Mouse (Mus musculus) erythroblast, adult 5-6 weeks (primary cell): ENCODE results near the gene Glb1l. TPM values are rescaled to one million over a fixed set of nuclear protein-coding genes. Genes with fewer than 3 reads are reported as not detected.

Experiments
- ATAC-seq: replicated peaks from 2 replicates; pipeline ENCODE4 v1.8.0; 2016; ENCODE audit warnings: moderate number of reproducible peaks, mild to moderate bottlenecking, moderate TSS enrichment, inconsistent platforms; ENCODE audit not compliant: poor library complexity, low FRiP score, severe bottlenecking
- total RNA-seq, 2 experiments: library from RNA; stranded (forward) in 1 of 2; stranded (reverse) in 1 of 2; fragments of 150-400 nt in 1 of 2; fragments of 200-764, 138-1000 nt in 1 of 2; gene quantifications; 2 replicates each; pipeline versions ENCODE4 v1.2.3 to v1.2.4; 2015 to 2017; ENCODE audit warnings: low replicate concordance in 2 of 2

The Glb1l gene
- total RNA-seq, 2 experiments from 2014 or later, result 8.1 to 12.9 TPM

DNA sequence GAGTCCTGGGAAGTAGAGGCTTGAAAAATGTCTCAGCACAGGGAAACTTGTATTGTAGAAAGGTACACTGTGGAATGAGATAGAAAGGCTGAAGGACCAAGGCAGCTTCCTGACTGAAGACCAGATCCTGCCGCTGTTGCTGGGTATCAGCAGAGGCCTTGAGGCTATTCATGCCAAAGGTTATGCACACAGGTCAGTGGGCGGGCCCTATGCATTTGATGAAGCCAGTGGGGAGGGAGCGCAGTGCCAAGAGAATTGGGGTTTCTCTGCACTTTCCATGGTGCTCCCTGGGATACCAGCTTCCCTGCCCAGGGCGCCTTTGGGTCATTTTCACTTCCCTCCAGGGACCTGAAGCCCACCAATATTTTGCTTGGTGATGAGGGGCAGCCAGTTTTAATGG, 1.9 kb upstream of the Glb1l start:
- no peak for ATAC-seq

DNA sequence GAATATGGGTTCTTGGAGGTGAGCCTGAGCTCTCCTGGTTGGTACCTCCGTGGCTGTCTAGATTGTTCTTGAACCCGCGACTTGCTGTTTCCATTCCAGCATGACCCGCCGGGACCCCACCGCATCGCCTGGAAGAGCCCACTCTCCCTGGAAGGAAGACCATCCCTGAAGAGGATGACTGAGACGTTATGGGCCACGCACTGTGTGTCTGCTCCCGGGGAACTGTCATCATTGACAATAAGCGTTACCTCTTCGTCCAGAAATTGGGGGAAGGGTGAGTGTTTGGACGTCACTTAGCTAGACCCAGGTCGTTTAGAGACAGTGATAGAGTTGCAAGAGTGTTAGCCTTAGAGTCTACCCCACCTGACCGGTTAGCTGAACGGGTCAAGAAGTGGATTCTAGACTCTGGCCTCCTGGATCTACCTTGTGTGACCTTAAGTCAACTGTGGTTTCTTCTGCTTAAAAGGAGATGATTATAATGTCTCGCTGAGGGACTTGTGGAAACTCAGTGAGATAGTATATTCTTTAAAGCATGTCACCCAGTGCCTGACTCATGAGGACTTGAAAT, 612 bp upstream of the Glb1l start:
- ATAC-seq, result 0 out of 2 replicates have a peak, but pooled peaks have one; percentile 0

DNA sequence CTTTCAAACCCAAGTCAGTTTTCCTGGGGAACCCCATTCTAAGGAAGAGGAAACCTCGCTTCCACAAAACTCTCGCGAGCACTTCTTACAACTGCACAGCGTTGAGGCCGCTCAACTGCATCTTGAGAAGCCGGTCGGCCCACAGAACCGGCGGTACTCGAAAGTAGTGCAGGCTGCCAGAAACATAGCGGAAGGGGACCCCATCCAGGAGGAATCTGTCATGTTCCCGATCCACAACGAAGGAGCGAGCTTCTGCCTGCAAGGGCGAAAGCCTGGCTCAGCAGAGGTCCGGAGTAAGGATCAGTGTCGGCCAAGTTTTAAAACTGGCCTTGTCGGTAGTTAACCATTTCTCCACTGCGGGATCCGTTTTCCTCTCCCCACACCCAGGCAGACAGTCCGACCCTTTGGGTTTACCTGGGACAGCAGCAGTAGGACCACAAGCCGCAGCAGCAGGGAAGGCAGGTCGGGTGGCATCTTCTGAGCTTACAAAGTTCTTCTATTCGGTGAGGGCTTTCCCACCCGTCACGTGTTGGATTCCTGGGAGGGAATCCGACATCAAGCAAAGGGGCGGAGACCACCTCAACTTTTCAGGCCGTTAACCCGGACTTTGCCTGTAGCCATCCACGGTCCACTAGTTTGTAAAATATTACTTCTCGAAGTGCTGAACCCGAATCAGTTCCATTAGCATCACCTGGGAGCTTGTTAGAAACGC, 1.5 kb downstream of the Glb1l start:
- ATAC-seq, result peak; percentile 29; the same call in 1 of the 2 replicates

DNA sequence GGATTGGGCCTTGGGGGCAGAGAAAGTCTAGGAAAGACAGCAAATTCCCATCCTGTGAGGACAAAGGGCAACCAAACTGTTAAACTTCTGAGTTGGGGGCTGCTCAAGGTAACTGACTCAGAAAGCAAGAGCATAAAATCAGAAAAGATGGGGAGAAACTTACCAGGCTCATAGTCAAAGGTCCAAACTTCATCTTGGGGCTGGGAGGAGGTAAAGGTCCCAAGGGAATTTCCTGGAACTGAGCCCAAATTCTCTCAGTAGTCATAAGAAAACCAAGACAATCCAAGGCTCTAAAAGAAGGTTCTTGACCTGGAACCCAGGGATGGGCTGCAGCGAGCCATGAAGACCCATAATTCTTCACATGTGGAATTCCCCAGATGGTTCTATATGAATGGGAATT, 9.4 kb downstream of the Glb1l start:
- no peak for ATAC-seq

DNA sequence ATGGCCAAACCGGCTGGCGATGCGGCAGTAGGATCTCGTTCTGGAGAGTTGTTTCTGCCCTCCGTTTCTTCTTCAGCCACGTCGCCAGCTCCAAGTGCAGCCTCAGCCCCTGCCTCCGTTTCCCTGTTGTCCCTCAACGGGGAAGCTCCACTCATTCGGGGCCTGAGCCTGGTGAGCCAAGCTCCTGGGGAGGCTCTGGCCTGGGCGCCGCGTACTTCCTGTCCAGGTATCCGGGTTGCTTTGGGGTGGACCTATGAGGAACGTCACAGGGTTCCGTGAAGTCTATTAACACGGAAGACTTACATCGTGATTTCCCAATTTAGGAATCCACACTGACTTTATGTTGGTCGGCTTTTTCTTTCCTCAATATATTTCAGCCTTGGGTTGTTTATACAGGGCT, 18.2 kb downstream of the Glb1l start:
- ATAC-seq, result peak; percentile 48

DNA sequence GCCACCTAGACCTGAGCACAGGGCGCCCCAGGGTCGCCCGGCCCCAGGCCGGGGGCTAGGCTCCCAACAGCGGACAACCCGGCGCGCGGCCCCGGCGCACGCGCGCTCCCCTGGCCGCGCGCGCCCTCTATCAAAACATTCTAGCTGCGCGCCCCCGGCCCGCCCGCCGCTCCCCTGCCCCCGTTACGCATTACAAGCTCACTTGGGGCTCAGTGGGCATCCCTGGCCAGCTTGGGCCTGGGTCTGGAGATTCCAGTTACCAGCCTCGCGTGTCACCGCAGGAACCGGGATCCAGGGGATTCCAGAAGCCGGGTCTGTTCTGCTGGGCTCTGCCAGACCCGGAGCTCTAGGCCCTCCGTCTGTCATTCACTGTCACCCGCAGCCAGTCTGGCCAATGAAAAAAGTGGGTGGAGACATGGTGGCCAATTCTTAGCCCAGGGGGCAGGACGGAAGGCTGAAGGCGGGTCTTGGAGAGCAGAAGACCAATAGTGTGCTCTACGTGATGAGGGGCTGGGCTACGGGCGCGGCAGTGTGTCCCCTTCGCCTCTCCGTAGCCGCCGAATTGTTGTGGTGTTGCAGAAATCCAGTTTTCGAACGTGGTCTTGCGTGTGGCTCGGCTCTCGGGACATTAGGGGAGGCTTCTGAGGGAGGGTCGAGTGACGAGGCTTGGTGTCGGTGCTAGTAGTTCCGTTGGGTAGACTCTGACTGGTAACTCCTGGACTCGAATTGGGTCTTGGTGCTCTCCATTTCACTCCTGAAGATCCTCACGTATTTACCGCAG, 18.8 kb downstream of the Glb1l start, which contains the start of the genes Ankzf1 and Atg9a:
Ankzf1 (plus strand) TSS at position 530 of the 781 bp plus-strand sequence.
Atg9a (minus strand) TSS at position 575 of the 781 bp plus-strand sequence.
- peak; percentile 91 for ATAC-seq

DNA sequence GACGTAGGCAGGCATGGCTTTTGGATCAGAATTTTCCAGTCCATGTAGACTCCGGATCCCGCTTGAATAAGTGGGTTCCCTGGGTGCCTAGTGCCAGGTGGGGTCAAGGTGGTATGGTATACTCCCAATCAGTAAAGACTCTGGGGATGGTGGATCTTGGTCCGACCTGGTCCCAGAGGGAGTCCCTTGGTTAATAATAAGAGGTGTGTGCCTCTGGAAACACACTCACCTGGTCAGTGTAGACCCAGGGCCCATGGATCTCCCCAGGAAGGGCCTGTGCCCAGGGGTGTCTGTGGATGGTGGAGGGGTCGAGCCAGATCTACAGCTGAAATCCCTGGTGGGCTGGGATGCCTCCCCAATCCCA, 19.4 kb downstream of the Glb1l start:
- peak; percentile 8 for ATAC-seq

DNA sequence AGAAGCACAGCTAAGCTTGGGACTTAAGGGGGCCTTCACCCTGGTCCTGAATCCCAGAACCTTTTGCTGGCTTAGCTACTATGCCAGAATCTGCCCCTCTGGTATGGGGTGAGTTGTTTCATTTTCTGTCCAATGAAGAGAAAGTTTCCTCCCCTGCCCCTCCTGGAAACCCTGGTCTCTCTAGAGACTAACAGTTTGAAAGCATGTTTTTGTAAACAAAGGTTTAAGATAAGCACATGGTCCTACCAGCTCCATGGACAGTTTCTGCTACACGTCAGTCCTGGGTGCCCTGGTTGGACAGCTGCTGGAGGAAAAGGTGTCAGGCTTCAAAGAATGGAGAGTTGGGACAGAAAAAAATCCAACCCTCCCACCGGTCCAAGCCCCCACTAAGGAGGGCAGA, 20.0 kb downstream of the Glb1l start:
- ATAC-seq, result peak; percentile 58

DNA sequence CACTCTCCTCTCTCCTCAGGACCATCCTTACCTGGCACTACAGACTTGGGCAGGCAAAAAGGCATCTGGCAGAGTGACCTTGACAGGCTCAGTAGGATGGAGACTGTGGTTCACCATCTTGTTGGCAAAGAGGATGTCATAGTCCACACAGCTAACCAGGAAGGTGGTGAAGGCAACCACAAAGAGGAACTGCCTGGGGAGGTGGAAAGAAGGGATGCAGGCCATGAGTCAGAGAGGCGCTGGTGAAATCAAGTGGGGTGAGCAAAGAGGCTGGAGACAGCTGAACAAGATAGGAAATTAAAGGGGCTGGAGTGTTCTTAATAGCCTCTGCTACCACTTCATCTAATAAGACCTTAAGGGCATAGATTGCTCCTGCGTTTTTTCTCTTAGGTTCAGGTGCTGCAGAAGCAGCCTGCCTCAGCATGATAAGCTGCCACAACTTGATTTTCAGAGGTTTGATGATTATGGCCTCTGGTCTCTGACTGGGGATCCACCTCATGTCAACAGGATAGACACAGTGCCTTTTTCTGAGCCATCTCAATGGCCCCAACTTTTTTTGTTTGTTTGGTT, 22.6 kb downstream of the Glb1l start:
- no peak for ATAC-seq

DNA sequence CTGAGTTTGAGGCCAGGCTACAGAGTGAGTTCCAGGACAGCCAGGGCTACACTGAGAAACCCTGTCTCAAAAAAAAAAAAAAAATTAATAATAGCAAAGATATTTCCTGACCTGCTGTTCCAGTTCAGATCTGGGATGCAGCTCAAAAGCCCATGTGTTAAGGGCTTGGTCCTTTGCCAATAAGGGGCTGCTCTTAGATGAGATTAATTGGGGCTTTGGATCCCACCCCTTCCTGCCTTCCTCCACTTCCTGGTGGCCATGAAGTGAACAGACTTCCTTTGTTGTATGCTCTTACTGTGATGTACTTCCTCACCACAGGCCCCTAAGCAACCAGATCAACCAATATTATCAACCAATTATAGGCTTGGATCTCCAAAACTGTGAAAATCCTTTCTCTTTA, 23.5 kb downstream of the Glb1l start:
- ATAC-seq, result no peak

DNA sequence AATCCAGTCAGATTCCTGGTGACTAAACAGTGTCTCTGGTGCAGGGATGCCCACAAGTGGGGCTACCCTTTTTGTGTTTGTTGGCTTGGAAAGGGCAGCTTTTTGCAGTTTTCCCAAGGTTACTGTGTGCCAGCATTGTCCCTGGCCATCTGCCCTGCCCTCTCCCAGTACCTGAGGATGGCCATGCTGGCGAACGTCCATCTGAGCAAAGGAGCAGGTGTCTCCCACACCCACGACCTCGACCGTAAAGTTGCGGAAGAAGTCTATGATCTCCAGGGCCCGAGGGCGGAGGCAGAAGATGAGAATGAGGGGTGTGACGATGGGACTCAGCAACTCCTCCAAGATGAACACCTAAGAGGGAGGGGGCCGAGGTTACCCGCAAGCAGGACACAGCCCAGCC, 25.1 kb downstream of the Glb1l start:
- no peak for ATAC-seq

DNA sequence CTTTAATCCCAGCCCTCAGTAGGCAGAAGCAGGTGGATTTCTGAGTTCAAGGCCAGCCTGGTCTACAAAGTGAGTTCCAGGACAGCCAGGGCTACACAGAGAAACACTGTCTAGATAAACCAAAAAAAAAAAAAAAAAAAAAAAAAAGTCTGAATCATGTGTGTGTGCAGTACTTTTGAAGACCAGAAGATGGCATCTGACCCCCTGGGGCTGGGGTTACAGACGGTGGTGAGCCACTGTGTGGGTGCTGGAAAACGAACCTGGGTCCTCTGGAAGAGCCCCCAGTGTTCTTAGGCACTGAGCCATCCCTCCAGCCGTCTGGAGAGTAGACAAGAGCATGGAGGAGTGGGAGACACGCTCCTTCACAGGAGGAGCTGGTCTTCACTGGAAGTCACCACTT, 28.5 kb downstream of the Glb1l start:
- no peak for ATAC-seq

DNA sequence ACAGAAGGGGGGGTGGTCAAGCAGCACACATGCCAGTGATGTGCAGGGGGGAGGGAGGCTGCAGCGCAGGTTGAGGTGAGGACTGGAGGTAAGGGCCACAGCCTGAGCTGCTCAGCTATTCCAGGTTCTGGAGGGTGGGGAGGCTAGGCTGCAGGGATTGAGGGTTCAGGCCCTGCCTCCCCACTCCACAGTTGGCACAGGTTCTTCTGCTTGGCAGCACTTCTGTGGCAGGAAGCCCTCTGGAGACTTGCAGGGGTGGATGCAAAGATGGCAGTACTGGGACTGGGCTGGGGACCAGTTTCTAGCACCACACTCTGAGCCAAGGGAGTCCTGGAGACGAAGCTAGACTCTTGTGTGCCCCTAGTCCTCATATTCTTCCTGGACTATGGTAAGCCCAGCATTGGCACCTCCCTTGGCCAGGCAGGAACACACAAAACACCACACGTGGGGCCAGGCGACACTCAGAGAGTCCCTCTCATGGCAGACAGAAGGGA, 29.2 kb downstream of the Glb1l start:
- no peak for ATAC-seq

DNA sequence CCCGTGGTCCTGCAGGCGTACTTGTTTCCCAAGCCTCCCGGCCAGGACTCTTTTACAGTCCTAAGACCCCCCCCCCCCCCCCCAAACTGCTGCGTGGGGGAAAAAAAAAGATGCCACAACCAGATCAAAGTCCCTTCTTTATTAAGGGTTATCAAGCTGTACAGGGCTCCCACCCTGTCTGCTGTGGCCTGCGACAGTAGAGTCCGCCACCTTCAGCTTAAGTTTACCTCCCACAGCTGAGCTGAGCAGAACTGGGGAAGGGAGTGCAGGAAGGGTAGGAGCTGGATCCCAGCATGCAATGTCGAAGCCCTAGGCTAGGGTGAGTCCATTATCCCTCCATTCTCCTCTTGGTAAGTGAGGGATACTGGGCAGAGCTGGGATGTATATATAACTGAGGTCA, 29.9 kb downstream of the Glb1l start:
- no peak for ATAC-seq

DNA sequence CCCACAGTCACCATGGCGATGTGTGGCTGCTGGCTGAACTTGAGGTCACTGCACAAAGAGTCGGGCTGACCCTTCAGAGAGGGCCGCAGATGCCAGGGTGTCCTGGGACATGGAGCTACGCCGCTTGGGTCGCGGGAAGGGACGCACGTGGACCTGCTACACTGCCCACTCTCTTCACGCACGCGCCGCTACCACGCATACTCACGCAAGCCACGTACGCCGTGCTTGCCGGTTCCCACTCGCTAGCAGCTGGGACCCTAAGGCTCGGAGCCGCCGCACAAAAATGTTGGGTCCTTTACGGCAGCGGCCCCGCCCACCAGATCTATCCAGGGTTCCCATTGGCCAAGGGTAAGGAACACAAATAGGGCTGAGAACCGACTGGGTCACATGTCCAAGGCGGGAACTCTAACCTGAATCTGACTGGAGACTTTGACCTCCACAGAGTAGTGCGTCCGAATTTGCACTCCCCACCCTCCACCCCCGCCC, 30.5 kb downstream of the Glb1l start, which contains the start of gene Abcb6:
Abcb6 (minus strand) TSS at position 288 of the 486 bp plus-strand sequence.
- peak; percentile 81 for ATAC-seq

DNA sequence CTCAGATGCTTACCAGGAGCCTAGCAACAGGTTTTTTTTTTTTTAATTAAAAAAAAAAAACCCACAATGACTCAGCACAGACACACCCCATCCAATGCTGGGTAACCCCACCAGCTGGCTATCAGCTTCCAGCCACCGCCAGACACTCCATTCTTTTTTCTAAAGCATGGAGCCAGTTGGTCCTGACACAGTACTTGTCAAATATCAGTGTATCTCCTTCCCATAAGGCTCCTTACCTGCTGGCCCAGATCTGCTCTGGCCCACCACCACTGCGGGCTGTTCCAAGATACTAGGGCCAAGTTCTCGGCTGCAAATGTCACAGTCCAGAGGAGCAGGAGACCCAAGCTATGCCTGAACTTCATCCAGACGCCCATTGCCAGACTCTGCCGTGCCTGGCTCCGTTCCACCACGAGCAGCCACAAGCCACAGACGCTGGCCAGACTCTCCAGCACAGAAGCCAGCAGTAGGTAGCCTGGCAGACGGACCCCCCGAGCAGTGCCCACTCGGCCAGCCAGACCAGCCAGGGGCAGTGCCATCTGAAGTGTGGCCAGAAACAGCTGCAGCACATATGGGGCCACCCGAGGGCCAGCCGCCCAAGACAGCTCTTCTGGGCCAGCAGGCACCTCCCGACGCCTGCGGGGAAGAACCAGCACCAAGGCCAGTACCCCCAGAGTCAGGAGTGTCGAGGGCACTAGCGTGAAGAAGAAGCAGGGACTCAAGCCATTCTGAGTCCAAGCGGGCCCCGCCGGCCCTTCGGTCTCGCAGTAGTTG, 31.1 kb downstream of the Glb1l start:
- ATAC-seq, result peak; percentile 70

DNA sequence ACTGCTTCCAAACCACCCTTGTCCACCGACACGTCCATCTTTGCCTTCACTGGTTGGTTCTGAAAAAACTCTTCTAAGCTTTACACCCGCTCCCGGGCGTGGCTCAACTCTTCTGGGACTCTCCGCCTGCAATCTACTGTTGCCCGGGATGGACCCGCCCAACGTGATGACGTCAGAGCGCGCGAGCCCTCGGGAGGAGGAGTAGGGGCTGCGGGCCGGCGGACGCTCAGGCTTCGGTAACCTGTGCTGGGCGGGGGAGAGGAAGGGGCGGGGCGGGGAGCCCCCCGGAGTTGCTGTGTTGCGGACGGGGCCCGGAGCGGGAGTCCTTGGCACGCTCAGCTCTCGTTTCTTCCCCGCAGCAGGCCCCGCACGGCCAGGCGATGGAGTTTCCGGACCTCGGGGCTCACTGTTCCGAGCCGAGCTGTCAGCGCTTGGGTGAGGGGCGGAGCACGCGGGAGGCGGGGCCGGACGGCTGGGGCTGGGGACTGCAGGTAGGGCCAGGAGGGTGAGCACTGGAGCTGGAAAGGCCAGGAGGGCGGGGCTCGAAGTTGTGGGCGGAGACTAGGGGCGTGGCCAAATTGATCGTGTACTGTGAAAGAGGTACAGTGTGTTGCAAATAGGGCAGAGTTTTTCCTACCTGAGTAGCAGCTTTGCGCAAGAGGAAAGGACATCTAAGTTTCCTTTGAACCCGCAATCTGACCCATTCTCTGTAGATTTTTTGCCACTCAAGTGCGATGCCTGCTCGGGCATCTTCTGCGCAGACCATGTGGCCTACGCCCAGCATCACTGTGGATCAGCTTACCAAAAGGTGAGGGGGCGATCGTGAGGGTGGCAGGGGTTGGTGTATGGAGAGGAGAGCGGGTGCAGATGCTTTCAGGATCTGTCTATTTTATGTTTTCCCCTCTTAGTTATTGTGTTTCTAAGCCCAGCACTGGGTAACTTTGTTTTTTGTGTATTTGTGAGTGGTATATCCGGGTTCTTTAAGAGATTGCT, 41.8 kb downstream of the Glb1l start, which contains the start of gene Zfand2b:
Zfand2b (plus strand) TSS at position 175 of the 993 bp plus-strand sequence.
- ATAC-seq, result peak; percentile 91

DNA sequence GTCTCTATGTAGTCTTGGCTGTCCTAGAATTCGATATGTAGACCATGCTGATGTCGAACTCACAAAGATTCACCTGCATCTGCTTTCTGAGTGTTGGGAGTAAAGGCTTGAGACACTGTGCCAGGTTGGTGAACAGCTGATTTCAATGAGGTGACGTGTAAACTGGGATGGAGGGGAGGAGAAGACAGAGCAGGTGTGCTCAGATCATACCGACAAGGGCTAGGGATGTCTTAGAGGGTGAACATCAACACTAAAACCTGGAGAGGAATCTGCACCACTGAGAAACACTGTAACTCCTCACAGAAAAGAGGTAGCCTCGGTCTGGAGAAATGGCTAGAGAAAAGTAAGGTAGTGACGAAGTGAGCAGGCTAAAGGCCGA, 42.5 kb downstream of the Glb1l start:
- ATAC-seq, result peak; percentile 50
